8 mouse cellular contexts compared by ENCODE assay signal in genomic region chr5:92083417-92084038, GRCm38 (mm10). TPM values are rescaled to one million over a fixed set of nuclear protein-coding genes. Genes with fewer than 3 reads are reported as not detected.
DNase-seq lines count a peak whose midpoint lies in the region; ATAC-seq lines count a peak whose summit lies in the region.

G3bp2 (minus strand) TSS chr5:92083719.

- no peaks in the 10 kb centered on the region for H3K36me3 ChIP-seq in hindbrain, embryonic 12.5 days

- H3K9ac ChIP-seq in hindbrain, embryonic 12.5 days, result peak within 1 kb of the TSS; percentile 97

- peak within 1 kb of the TSS; percentile 99 for H3K27ac ChIP-seq in hindbrain, embryonic 12.5 days

- peak; percentile 99 for DNase-seq in NIH3T3 (ENCODE audit: low read depth)
- peak; percentile 98 to 99 for DNase-seq in cerebellum, postnatal 10 days
- DNase-seq in frontal cortex, postnatal 10 days (ENCODE audit: low spot score in 2 of 2), result peak; percentile 95
- peak; percentile 96 to 98 for DNase-seq in layer of hippocampus, postnatal 14 days (ENCODE audit: low spot score in 2 of 2)
- DNase-seq in lung, postnatal 14 days, result peak; percentile 98
- peak; percentile 95 for DNase-seq in retina, adult 2 months (ENCODE audit: low read depth, low spot score)
- peak; percentile 98 for DNase-seq in thymus, postnatal 36 days

- ATAC-seq in hindbrain, embryonic 12.5 days (ENCODE audit: low FRiP score), result peak; percentile 99

- H3K9me3 ChIP-seq in hindbrain, embryonic 12.5 days (replicated peaks), result no peaks in the 10 kb centered on the region

- no peaks in the 10 kb centered on the region for H3K27me3 ChIP-seq in hindbrain, embryonic 12.5 days

- H3K4me3 ChIP-seq in hindbrain, embryonic 12.5 days, result peak within 1 kb of the TSS; percentile 97

- under 1% methylated on average over 65 of the region's 65 CpGs for WGBS in hindbrain, embryonic 12.5 days

- H3K4me1 ChIP-seq in hindbrain, embryonic 12.5 days, result peaks cover 19% of the 10 kb centered on the region

- peak within 1 kb of the TSS; percentile 72 for H3K4me2 ChIP-seq in hindbrain, embryonic 12.5 days (replicated peaks)

RNA-seq across cellular contexts. Expression of gene G3bp2, which starts in this region (rescaled TPM):
- polyA plus RNA-seq in hindbrain, embryonic 12.5 days (2016; fragmentation: Nextera tagmentation; extraction: Ambion mirVana), result 334 and 368 TPM in 2 replicates
- 100 to 1,000 TPM; 178 to 188 TPM for total RNA-seq in layer of hippocampus, postnatal 14 days (2021)

Comparison
In these comparisons a context has a peak if more than half of its experiments do, and no peak if none do; other contexts are left out.
1. Peak in every context shown above with its lines: DNase-seq, ATAC-seq, H3K4me3 ChIP-seq and H3K27ac ChIP-seq.